Mouse (Mus musculus) lung, postnatal 0 days (tissue): ENCODE data around the gene Trp53i11.

Experiments used
- CTCF ChIP-seq: IDR thresholded peaks from 2 replicates; pipeline ENCODE4 v1.5.1; 2016; ENCODE audit warnings: antibody characterized with exemption, mild to moderate bottlenecking
- EP300 ChIP-seq: IDR thresholded peaks from 2 replicates; pipeline ENCODE4 v1.6.1; 2016; ENCODE audit warnings: antibody characterized with exemption, mild to moderate bottlenecking, control low read depth

DNA sequence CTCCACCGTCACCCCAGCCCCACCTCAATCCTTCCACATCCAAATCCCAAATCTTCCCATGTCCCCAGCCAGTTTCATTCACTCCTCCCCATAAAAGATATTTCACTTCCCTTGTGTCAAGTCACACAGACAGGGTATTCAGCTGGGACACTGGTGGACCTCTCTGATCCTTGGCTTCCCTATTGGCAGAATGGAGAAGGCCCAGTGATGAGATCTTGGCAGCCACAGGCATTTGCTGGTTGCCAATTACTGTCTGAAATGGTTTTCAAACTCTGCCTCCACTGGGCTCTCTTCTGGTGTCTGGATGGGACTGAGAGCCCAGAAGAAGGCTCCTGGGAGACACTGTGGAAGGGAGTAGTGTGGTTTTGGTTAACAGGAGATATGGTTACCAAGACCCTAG lies 33.5 kb upstream of the Trp53i11 start:
- TF ChIP-seq CTCF (no peak), EP300 (no peak)
